8 mouse cellular contexts compared by ENCODE assay signal in genomic region chr11:58331149-58331495, GRCm38 (mm10). TPM values are rescaled to one million over a fixed set of nuclear protein-coding genes. Genes with fewer than 3 reads are reported as not detected.
A peak's percentile ranks its signal among the peaks of the same experiment; 100 is the strongest.
DNase-seq lines count a peak whose midpoint lies in the region; ATAC-seq and TF ChIP-seq lines count a peak whose summit lies in the region.

No protein-coding gene starts in this region.

- no peak for TF ChIP-seq POLR2A in cortical plate, adult 2 months (IDR thresholded peaks at IDR 0.05; ENCODE audit: extremely low read depth, insufficient read depth, low read length)

- H3K4me3 ChIP-seq in kidney, postnatal 0 days (replicated peaks; ENCODE audit: low read depth, low read length) = peak overlapping the region; percentile 76
- H3K4me3 ChIP-seq in cortical plate, adult 2 months (ENCODE audit: insufficient read depth, low read length) = peak overlapping the region; percentile 95
- peak overlapping the region; percentile 56 for H3K4me3 ChIP-seq in hindbrain, embryonic 14.5 days (replicated peaks; ENCODE audit: low read length)
- H3K4me3 ChIP-seq in midbrain, embryonic 16.5 days (ENCODE audit: low read depth, low read length) = peak overlapping the region; percentile 95

- no peak for DNase-seq in kidney, postnatal 0 days (ENCODE audit: low spot score)
- DNase-seq in kidney, adult 8-10 months = no peak
- no peak for DNase-seq in hindbrain, embryonic 14.5 days (ENCODE audit: low spot score)
- DNase-seq in ovary, postnatal 36 days (ENCODE audit: low spot score) = no peak
- DNase-seq in layer of hippocampus, adult 9-11 months = no peak
- no peak for DNase-seq in right cerebral cortex, postnatal 36 days (ENCODE audit: low spot score in 2 of 2)

- H3K4me2 ChIP-seq in kidney, postnatal 0 days (ENCODE audit: low read length) = peak overlapping the region; percentile 84
- peak overlapping the region; percentile 74 for H3K4me2 ChIP-seq in hindbrain, embryonic 14.5 days (replicated peaks)
- peak overlapping the region; percentile 96 for H3K4me2 ChIP-seq in midbrain, embryonic 16.5 days (ENCODE audit: low read length)

- ATAC-seq in kidney, postnatal 0 days (replicated peaks; ENCODE audit: low FRiP score, low read depth) = no peak
- no peak for ATAC-seq in hindbrain, embryonic 14.5 days (ENCODE audit: low FRiP score)
- no peak; the same call in 1 of the 2 replicates for ATAC-seq in midbrain, embryonic 16.5 days

- peak overlapping the region; percentile 64 for H3K9ac ChIP-seq in kidney, postnatal 0 days (ENCODE audit: low read depth, low read length)
- H3K9ac ChIP-seq in hindbrain, embryonic 14.5 days = peak overlapping the region; percentile 81
- H3K9ac ChIP-seq in midbrain, embryonic 16.5 days (ENCODE audit: low read depth, low read length) = peak overlapping the region; percentile 89

- no peaks in the 10 kb centered on the region for H3K27me3 ChIP-seq in kidney, postnatal 0 days (ENCODE audit: insufficient read depth, low read length)
- H3K27me3 ChIP-seq in hindbrain, embryonic 14.5 days (ENCODE audit: control insufficient read depth, insufficient read depth, low read length) = no peaks in the 10 kb centered on the region
- H3K27me3 ChIP-seq in midbrain, embryonic 16.5 days (ENCODE audit: control insufficient read depth, insufficient read depth, low read depth, low read length) = no peaks in the 10 kb centered on the region

- H3K27ac ChIP-seq in kidney, postnatal 0 days = 0 out of 2 replicates have a peak overlapping the region, but pooled peaks have one; percentile 73
- H3K27ac ChIP-seq in cortical plate, adult 2 months (ENCODE audit: insufficient read depth, low read length) = no peak overlapping the region
- H3K27ac ChIP-seq in hindbrain, embryonic 14.5 days = peak overlapping the region; percentile 78; the same call in 1 of the 2 replicates
- H3K27ac ChIP-seq in midbrain, embryonic 16.5 days (ENCODE audit: low read length) = no peak overlapping the region

- peaks cover 16% of the 10 kb centered on the region for H3K4me1 ChIP-seq in kidney, postnatal 0 days (replicated peaks; ENCODE audit: insufficient read depth, low read length)
- peaks cover 9% of the 10 kb centered on the region; the same call in 1 of the 2 replicates for H3K4me1 ChIP-seq in cortical plate, adult 2 months (ENCODE audit: control insufficient read depth, insufficient read depth, low read length)
- peaks cover 32% of the 10 kb centered on the region for H3K4me1 ChIP-seq in hindbrain, embryonic 14.5 days (replicated peaks; ENCODE audit: control insufficient read depth, insufficient read depth, low read length)
- H3K4me1 ChIP-seq in midbrain, embryonic 16.5 days (ENCODE audit: control insufficient read depth, insufficient read depth, low read length) = peaks cover 38% of the 10 kb centered on the region

- no peaks in the 10 kb centered on the region for H3K9me3 ChIP-seq in kidney, postnatal 0 days (replicated peaks; ENCODE audit: low read length)
- peaks cover 3% of the 10 kb centered on the region; the same call in 1 of the 2 replicates for H3K9me3 ChIP-seq in hindbrain, embryonic 14.5 days (ENCODE audit: control insufficient read depth, low read length)
- H3K9me3 ChIP-seq in midbrain, embryonic 16.5 days (replicated peaks; ENCODE audit: control insufficient read depth, low read length, poor library complexity, severe bottlenecking) = no peaks in the 10 kb centered on the region

- TF ChIP-seq CTCF in kidney, postnatal 0 days (IDR thresholded peaks at IDR 0.05; ENCODE audit: low read depth) = no peak
- no peak for TF ChIP-seq CTCF in cortical plate, adult 2 months (IDR thresholded peaks at IDR 0.05; ENCODE audit: extremely low read depth, insufficient read depth, low read length)

- 14% methylated on average over 10 of the region's 10 CpGs for WGBS in kidney, postnatal 0 days
- 19% methylated on average over 10 of the region's 10 CpGs for WGBS in hindbrain, embryonic 14.5 days
- WGBS in midbrain, embryonic 16.5 days = 19% methylated on average over 10 of the region's 10 CpGs

- no peaks in the 10 kb centered on the region for H3K36me3 ChIP-seq in kidney, postnatal 0 days (ENCODE audit: insufficient read depth, low read length)
- H3K36me3 ChIP-seq in hindbrain, embryonic 14.5 days (replicated peaks; ENCODE audit: control insufficient read depth, insufficient read depth) = peaks cover 47% of the 10 kb centered on the region
- peaks cover 9% of the 10 kb centered on the region for H3K36me3 ChIP-seq in midbrain, embryonic 16.5 days (ENCODE audit: control insufficient read depth, insufficient read depth, low read length)

RNA-seq across cellular contexts. Expression of gene Sh3bp5l, which starts 0.6 kb away (rescaled TPM):
- 28.3 and 31.9 TPM in 2 replicates for polyA plus RNA-seq in kidney, postnatal 0 days (2015; fragmentation: Nextera tagmentation; extraction: Ambion mirVana)
- 42.4 and 44.6 TPM in 2 replicates for polyA plus RNA-seq in cortical plate, adult 2 months (2012; rRNA removed)
- polyA plus RNA-seq in hindbrain, embryonic 14.5 days (2014; fragmentation: Nextera tagmentation; extraction: Ambion mirVana) = 34.3 and 36.5 TPM in 2 replicates
- 52.4 and 53.2 TPM in 2 replicates for polyA plus RNA-seq in midbrain, embryonic 16.5 days (2015; fragmentation: Nextera tagmentation; extraction: Ambion mirVana)

RNA-seq across cellular contexts. Expression of gene Zfp672, which starts 1.0 kb away (rescaled TPM):
- polyA plus RNA-seq in kidney, postnatal 0 days (2015; fragmentation: Nextera tagmentation; extraction: Ambion mirVana) = 58.1 and 66.3 TPM in 2 replicates
- 50.2 and 50.7 TPM in 2 replicates for polyA plus RNA-seq in cortical plate, adult 2 months (2012; rRNA removed)
- 38.3 and 44.3 TPM in 2 replicates for polyA plus RNA-seq in hindbrain, embryonic 14.5 days (2014; fragmentation: Nextera tagmentation; extraction: Ambion mirVana)
- 37.1 and 40.2 TPM in 2 replicates for polyA plus RNA-seq in midbrain, embryonic 16.5 days (2015; fragmentation: Nextera tagmentation; extraction: Ambion mirVana)

RNA-seq across cellular contexts. Expression of gene Zfp692, which starts 24.3 kb away (rescaled TPM):
- 11.5 and 15.2 TPM in 2 replicates for polyA plus RNA-seq in kidney, postnatal 0 days (2015; fragmentation: Nextera tagmentation; extraction: Ambion mirVana)
- 65.6 and 77.1 TPM in 2 replicates for polyA plus RNA-seq in cortical plate, adult 2 months (2012; rRNA removed)
- 13.5 and 16.2 TPM in 2 replicates for polyA plus RNA-seq in hindbrain, embryonic 14.5 days (2014; fragmentation: Nextera tagmentation; extraction: Ambion mirVana)
- 32.2 and 32.4 TPM in 2 replicates for polyA plus RNA-seq in midbrain, embryonic 16.5 days (2015; fragmentation: Nextera tagmentation; extraction: Ambion mirVana)

RNA-seq across cellular contexts. Expression of gene Lypd8, which starts 47.7 kb away (rescaled TPM):
- polyA plus RNA-seq in kidney, postnatal 0 days (2015; fragmentation: Nextera tagmentation; extraction: Ambion mirVana) = 0.24 and 0.28 TPM in 2 replicates
- polyA plus RNA-seq in cortical plate, adult 2 months (2012; rRNA removed) = 0.08 and 0.11 TPM in 2 replicates
- polyA plus RNA-seq in hindbrain, embryonic 14.5 days (2014; fragmentation: Nextera tagmentation; extraction: Ambion mirVana) = not detected in 2 replicates
- polyA plus RNA-seq in midbrain, embryonic 16.5 days (2015; fragmentation: Nextera tagmentation; extraction: Ambion mirVana) = not detected in 2 replicates

RNA-seq across cellular contexts. Expression of gene 4930438A08Rik, which starts 56.5 kb away (rescaled TPM):
- 0.07 TPM in 1 of 2 replicates, not detected in the other for polyA plus RNA-seq in kidney, postnatal 0 days (2015; fragmentation: Nextera tagmentation; extraction: Ambion mirVana)
- polyA plus RNA-seq in cortical plate, adult 2 months (2012; rRNA removed) = not detected in 2 replicates
- polyA plus RNA-seq in hindbrain, embryonic 14.5 days (2014; fragmentation: Nextera tagmentation; extraction: Ambion mirVana) = not detected in 2 replicates
- not detected in 2 replicates for polyA plus RNA-seq in midbrain, embryonic 16.5 days (2015; fragmentation: Nextera tagmentation; extraction: Ambion mirVana)

Comparison
In these comparisons a context has a peak if more than half of its experiments do, and no peak if none do; other contexts are left out.
1. H3K27ac ChIP-seq: peak in kidney, postnatal 0 days (single experiment) and hindbrain, embryonic 14.5 days (single experiment); none in cortical plate, adult 2 months (single experiment) and midbrain, embryonic 16.5 days (single experiment).
2. Peak in every context shown above with its lines, with median percentiles within 50 percentile points of each other: H3K4me2 ChIP-seq, H3K4me3 ChIP-seq and H3K9ac ChIP-seq.